24 mouse cellular contexts compared by ENCODE assay signal in genomic region chr9:87210830-87211339, GRCm38 (mm10). TPM values are rescaled to one million over a fixed set of nuclear protein-coding genes. Genes with fewer than 3 reads are reported as not detected.
A peak's percentile ranks its signal among the peaks of the same experiment; 100 is the strongest.
DNase-seq lines count a peak whose midpoint lies in the region; ATAC-seq and TF ChIP-seq lines count a peak whose summit lies in the region.
"Had no signal": no experiment of that assay in that cellular context is flagged by ENCODE, and none has a peak within 500 bp of the region (broad histone marks: within the 10 kb centered on the region; RNA-seq: fewer than 3 reads in every experiment).

No protein-coding gene starts in this region.

- no peaks in the 10 kb centered on the region for H3K27me3 ChIP-seq in lung, embryonic 14.5 days (ENCODE audit: insufficient read depth, low read length)
- no peaks in the 10 kb centered on the region for H3K27me3 ChIP-seq in lung, embryonic 16.5 days (ENCODE audit: control insufficient read depth, insufficient read depth, low read depth, low read length)
- H3K27me3 ChIP-seq: embryonic facial prominence, embryonic 13.5 days; embryonic facial prominence, embryonic 15.5 days; forebrain, embryonic 12.5 days had no signal

- H3K4me1 ChIP-seq in lung, embryonic 14.5 days (ENCODE audit: insufficient read depth): no peaks in the 10 kb centered on the region
- 0 out of 2 replicates have a peak, but pooled peaks cover 2% of the 10 kb centered on the region for H3K4me1 ChIP-seq in lung, embryonic 16.5 days (replicated peaks; ENCODE audit: control insufficient read depth, insufficient read depth, low read length)
- H3K4me1 ChIP-seq in lung, adult 2 months (ENCODE audit: control insufficient read depth, insufficient read depth, low read length): no peaks in the 10 kb centered on the region
- H3K4me1 ChIP-seq: embryonic facial prominence, embryonic 13.5 days; embryonic facial prominence, embryonic 15.5 days; forebrain, embryonic 10.5 days; forebrain, embryonic 12.5 days had no signal

- DNase-seq in lung, embryonic 14.5 days: peak; percentile 11
- DNase-seq in lung, postnatal 14 days: no peak
- DNase-seq in lung, adult 2 months: no peak
- DNase-seq in lung, postnatal 36 days: peak; percentile 16
- no peak for DNase-seq in gastrocnemius, adult 8-10 months (ENCODE audit: low spot score in 2 of 2)
- DNase-seq in left cerebral cortex, postnatal 10 days (ENCODE audit: extremely low spot score in 1 of 2, low spot score in 2 of 2): no peak
- DNase-seq: adrenal gland, adult 2 months; adrenal gland, postnatal 10 days; adrenal gland, postnatal 25 days; cerebellum, adult 11 months; cerebellum, adult 18-20 months; cerebellum, adult 8-10 months; cerebellum, adult 9-11 months; cerebellum, postnatal 14 days; cerebellum, postnatal 36 days; embryo, embryonic 11 days had no signal

- TF ChIP-seq POLR2A in lung, adult 2 months (IDR thresholded peaks at IDR 0.05; ENCODE audit: borderline replicate concordance, extremely low read depth, low read depth, low read length): no peak

- 72% methylated on average over 9 of the region's 9 CpGs for WGBS in lung, embryonic 14.5 days
- WGBS in lung, embryonic 16.5 days: 69% methylated on average over 9 of the region's 9 CpGs
- 72% methylated on average over 9 of the region's 9 CpGs for WGBS in lung, adult 2 months

- TF ChIP-seq CTCF in lung, embryonic 14.5 days (IDR thresholded peaks at IDR 0.05; ENCODE audit: low read depth): no peak
- TF ChIP-seq CTCF in lung, adult 2 months (IDR thresholded peaks at IDR 0.05; ENCODE audit: insufficient read depth, low read length): no peak

- no peak overlapping the region for H3K27ac ChIP-seq in lung, embryonic 14.5 days (ENCODE audit: low read depth)
- H3K27ac ChIP-seq in lung, embryonic 16.5 days (ENCODE audit: low read length): peak overlapping the region; percentile 62
- H3K27ac ChIP-seq: embryonic facial prominence, embryonic 13.5 days; embryonic facial prominence, embryonic 15.5 days; forebrain, embryonic 10.5 days; forebrain, embryonic 12.5 days had no signal

- no peaks in the 10 kb centered on the region for H3K9me3 ChIP-seq in lung, embryonic 14.5 days (ENCODE audit: low read depth, low read length)
- H3K9me3 ChIP-seq in lung, embryonic 16.5 days (ENCODE audit: control insufficient read depth, low read length): no peaks in the 10 kb centered on the region
- H3K9me3 ChIP-seq: embryonic facial prominence, embryonic 13.5 days; embryonic facial prominence, embryonic 15.5 days; forebrain, embryonic 10.5 days; forebrain, embryonic 12.5 days had no signal

- peak; percentile 47 for ATAC-seq in lung, embryonic 14.5 days (ENCODE audit: insufficient read depth)
- ATAC-seq in lung, embryonic 16.5 days (ENCODE audit: low read depth): peak; percentile 86
- peak; percentile 72 to 79 for ATAC-seq in hematopoietic stem cell, adult 5-6 weeks (replicated peaks in 1 of 2; ENCODE audit: insufficient read depth in 1 of 2, low FRiP score in 2 of 2, low TSS enrichment in 1 of 2, low read depth in 1 of 2, poor library complexity in 2 of 2, severe bottlenecking in 2 of 2)
- ATAC-seq: forebrain, embryonic 14.5 days had no signal

- intact Hi-C loops in left cerebral cortex, postnatal 10 days (cut with DNase I): no loop called here

- no peak overlapping the region for H3K9ac ChIP-seq in lung, embryonic 14.5 days
- no peak overlapping the region for H3K9ac ChIP-seq in lung, embryonic 16.5 days (ENCODE audit: low read length)
- H3K9ac ChIP-seq: embryonic facial prominence, embryonic 13.5 days; embryonic facial prominence, embryonic 15.5 days; forebrain, embryonic 12.5 days had no signal

- H3K4me3 ChIP-seq in lung, embryonic 14.5 days (ENCODE audit: low read depth, low read length): no peak overlapping the region
- no peak overlapping the region for H3K4me3 ChIP-seq in lung, embryonic 16.5 days (ENCODE audit: low read length)
- no peak overlapping the region for H3K4me3 ChIP-seq in lung, adult 2 months (replicated peaks; ENCODE audit: extremely low read depth, low read depth, low read length)
- H3K4me3 ChIP-seq: embryonic facial prominence, embryonic 13.5 days; embryonic facial prominence, embryonic 15.5 days; erythroblast, embryonic 14.5 days; forebrain, embryonic 10.5 days; forebrain, embryonic 12.5 days had no signal

- no peak overlapping the region for H3K4me2 ChIP-seq in lung, embryonic 14.5 days
- no peak overlapping the region for H3K4me2 ChIP-seq in lung, embryonic 16.5 days (ENCODE audit: low read depth, low read length)
- H3K4me2 ChIP-seq: embryonic facial prominence, embryonic 13.5 days; embryonic facial prominence, embryonic 15.5 days; forebrain, embryonic 12.5 days had no signal

- peaks cover 28% of the 10 kb centered on the region; the same call in 1 of the 2 replicates for H3K36me3 ChIP-seq in lung, embryonic 14.5 days (ENCODE audit: insufficient read depth)
- peaks cover 4% of the 10 kb centered on the region; the same call in 1 of the 2 replicates for H3K36me3 ChIP-seq in lung, embryonic 16.5 days (ENCODE audit: control insufficient read depth, insufficient read depth, low read length)

RNA-seq across cellular contexts. Expression of gene Cep162, which starts 44.5 kb away (rescaled TPM):
- 8.1 and 8.3 TPM in 2 replicates for polyA plus RNA-seq in lung, embryonic 14.5 days (2014; fragmentation: Nextera tagmentation; extraction: Ambion mirVana)
- polyA plus RNA-seq in lung, embryonic 16.5 days (2015; fragmentation: Nextera tagmentation; extraction: Ambion mirVana): 6.8 and 6.9 TPM in 2 replicates
- 1.1 and 1.7 TPM in 2 replicates for polyA plus RNA-seq in lung, adult 2 months (2012; rRNA removed)
- 17.5 and 35.6 TPM in 2 replicates for total RNA-seq in hematopoietic stem cell, adult 5-6 weeks (2017)
- total RNA-seq in gastrocnemius, adult 8-10 months (2022): 1 to 10 TPM; 1.1 to 2.4 (median 1.4) TPM
- total RNA-seq in left cerebral cortex, postnatal 10 days (2021): 1 to 10 TPM; 7.8 to 9.6 TPM

Comparison
In these comparisons a context has a peak if more than half of its experiments do, and no peak if none do; other contexts are left out.
1. DNase-seq: peak in lung, embryonic 14.5 days (single experiment) and lung, postnatal 36 days (single experiment); none in lung, postnatal 14 days (single experiment), lung, adult 2 months (single experiment), gastrocnemius, adult 8-10 months (0 of 2) and left cerebral cortex, postnatal 10 days (0 of 2).
2. Peak in every context shown above with its lines, with median percentiles within 50 percentile points of each other: ATAC-seq.